In genomic region chr16:34347574-34347973, GRCm38 (mm10) we compare ENCODE assay signal across 16 mouse cellular contexts.
A peak's percentile ranks its signal among the peaks of the same experiment; 100 is the strongest.
DNase-seq lines count a peak whose midpoint lies in the region; ATAC-seq and TF ChIP-seq lines count a peak whose summit lies in the region.
"Had no signal": no experiment of that assay in that cellular context is flagged by ENCODE, and none has a peak within 500 bp of the region (broad histone marks: within the 10 kb centered on the region; RNA-seq: fewer than 3 reads in every experiment).

No protein-coding gene starts in this region.

- H3K36me3 ChIP-seq in thymus, adult 2 months (ENCODE audit: control insufficient read depth, insufficient read depth, low read length) = no peaks in the 10 kb centered on the region
- H3K36me3 ChIP-seq in hindbrain, embryonic 16.5 days (ENCODE audit: control insufficient read depth, insufficient read depth, low read length) = no peaks in the 10 kb centered on the region
- H3K36me3 ChIP-seq: embryonic facial prominence, embryonic 13.5 days; forebrain, embryonic 15.5 days; heart, embryonic 13.5 days; liver, embryonic 13.5 days; neural tube, embryonic 12.5 days; stomach, embryonic 15.5 days had no signal

- no peak overlapping the region for H3K9ac ChIP-seq in hindbrain, embryonic 16.5 days (ENCODE audit: low read depth, low read length)
- H3K9ac ChIP-seq: embryonic facial prominence, embryonic 13.5 days; forebrain, embryonic 15.5 days; heart, embryonic 13.5 days; liver, embryonic 13.5 days; neural tube, embryonic 12.5 days; stomach, embryonic 15.5 days had no signal

- H3K4me3 ChIP-seq in thymus, adult 2 months (ENCODE audit: control insufficient read depth, insufficient read depth, low read length) = no peak overlapping the region
- H3K4me3 ChIP-seq in hindbrain, embryonic 16.5 days (ENCODE audit: low read length) = no peak overlapping the region
- H3K4me3 ChIP-seq: embryonic facial prominence, embryonic 13.5 days; forebrain, embryonic 15.5 days; heart, embryonic 13.5 days; liver, embryonic 13.5 days; neural tube, embryonic 12.5 days; stomach, embryonic 15.5 days had no signal

- no peaks in the 10 kb centered on the region for H3K4me1 ChIP-seq in thymus, adult 2 months (replicated peaks; ENCODE audit: control insufficient read depth, insufficient read depth, low read length)
- peaks cover 12% of the 10 kb centered on the region for H3K4me1 ChIP-seq in hindbrain, embryonic 16.5 days (ENCODE audit: control insufficient read depth, insufficient read depth, low read depth, low read length)
- H3K4me1 ChIP-seq: liver, embryonic 13.5 days; stomach, embryonic 15.5 days had no signal

- no peak for ATAC-seq in hindbrain, embryonic 16.5 days
- ATAC-seq: forebrain, embryonic 15.5 days had no signal

- no peaks in the 10 kb centered on the region for H3K9me3 ChIP-seq in hindbrain, embryonic 16.5 days (ENCODE audit: control insufficient read depth, low read length)
- H3K9me3 ChIP-seq: embryonic facial prominence, embryonic 13.5 days; forebrain, embryonic 15.5 days; heart, embryonic 13.5 days; liver, embryonic 13.5 days; neural tube, embryonic 12.5 days; stomach, embryonic 15.5 days had no signal

- no peaks in the 10 kb centered on the region for H3K27me3 ChIP-seq in thymus, adult 2 months (ENCODE audit: control insufficient read depth, insufficient read depth, low read length)
- no peaks in the 10 kb centered on the region for H3K27me3 ChIP-seq in hindbrain, embryonic 16.5 days (replicated peaks; ENCODE audit: control insufficient read depth, insufficient read depth, low read length)
- H3K27me3 ChIP-seq: embryonic facial prominence, embryonic 13.5 days; forebrain, embryonic 15.5 days; heart, embryonic 13.5 days; liver, embryonic 13.5 days; neural tube, embryonic 12.5 days; stomach, embryonic 15.5 days had no signal

- 70% methylated on average over 10 of the region's 10 CpGs for WGBS in thymus, adult 2 months
- 50% methylated on average over 10 of the region's 10 CpGs for WGBS in hindbrain, embryonic 16.5 days

- peak; percentile 77 for DNase-seq in gastrocnemius, postnatal 25 days
- no peak for DNase-seq in gastrocnemius, postnatal 10 days
- DNase-seq in urinary bladder, postnatal 14 days (ENCODE audit: low spot score) = peak; percentile 24
- no peak for DNase-seq in urinary bladder, adult 2 months (ENCODE audit: low spot score)
- peak; percentile 59 for DNase-seq in kidney, postnatal 10 days
- DNase-seq in neural tube, embryonic 10.5 days (ENCODE audit: extremely low spot score, low spot score) = no peak
- no peak for DNase-seq in thymus, adult 2 months
- DNase-seq: cerebellum, postnatal 10 days; liver, embryonic 13.5 days; right cerebral cortex, postnatal 14 days had no signal

- no peak overlapping the region for H3K4me2 ChIP-seq in hindbrain, embryonic 16.5 days (ENCODE audit: low read length)
- H3K4me2 ChIP-seq: embryonic facial prominence, embryonic 13.5 days; forebrain, embryonic 15.5 days; heart, embryonic 13.5 days; liver, embryonic 13.5 days; neural tube, embryonic 12.5 days; stomach, embryonic 15.5 days had no signal

- H3K27ac ChIP-seq in thymus, adult 2 months (ENCODE audit: control insufficient read depth, insufficient read depth, low read length) = no peak overlapping the region
- H3K27ac ChIP-seq in hindbrain, embryonic 16.5 days (ENCODE audit: low read depth, low read length) = no peak overlapping the region
- H3K27ac ChIP-seq: embryonic facial prominence, embryonic 13.5 days; forebrain, embryonic 15.5 days; liver, embryonic 13.5 days; neural tube, embryonic 12.5 days; stomach, embryonic 15.5 days had no signal

- TF ChIP-seq POLR2A in thymus, adult 2 months (IDR thresholded peaks at IDR 0.05; ENCODE audit: control insufficient read depth, extremely low read depth, insufficient read depth, low read length, poor library complexity) = no peak

- TF ChIP-seq CTCF in thymus, adult 2 months (IDR thresholded peaks at IDR 0.05; ENCODE audit: borderline replicate concordance, control insufficient read depth, extremely low read depth, insufficient read depth, low read length, poor library complexity) = no peak

Comparison
In these comparisons a context has a peak if more than half of its experiments do, and no peak if none do; other contexts are left out.
1. DNase-seq: peak in gastrocnemius, postnatal 25 days (single experiment), urinary bladder, postnatal 14 days (single experiment) and kidney, postnatal 10 days (single experiment); none in gastrocnemius, postnatal 10 days (single experiment), urinary bladder, adult 2 months (single experiment), neural tube, embryonic 10.5 days (single experiment) and thymus, adult 2 months (single experiment).